Mouse (Mus musculus) midbrain, embryonic 11.5 days (tissue): ENCODE data around the gene Xrcc6. TPM values are rescaled to one million over a fixed set of nuclear protein-coding genes. Genes with fewer than 3 reads are reported as not detected.
"Not testable (repeated sequence)": the region's sequence is repeated elsewhere in the genome, so short reads cannot be mapped to it uniquely, and the experiment has no call there.

Experiments
- ATAC-seq: fragments of 200-750 bp; cut with Nextera tagmentation; 2 replicates; pipeline ENCODE4 v1.8.0; 2017; ENCODE audit warnings: moderate TSS enrichment, moderate library complexity; ENCODE audit not compliant: low FRiP score
- DNase-seq: peaks from one replicate; pipeline ENCODE4 v3.0.0; 2015; ENCODE audit warnings: low spot score; ENCODE audit errors: missing footprints
- H3K27ac ChIP-seq: fragments of 300-500 bp; sonication (generic); 2 replicates; pipeline ENCODE4 v1.5.1; 2014; ENCODE audit warnings: low read depth, low read length
- H3K27me3 ChIP-seq: fragments of 300-500 bp; sonication (generic); 2 replicates; pipeline ENCODE4 v1.6.1; 2014; ENCODE audit warnings: mild to moderate bottlenecking, low read length, moderate library complexity, mixed read lengths; ENCODE audit not compliant: control insufficient read depth, insufficient read depth
- H3K36me3 ChIP-seq: fragments of 300-500 bp; sonication (generic); 2 replicates; pipeline ENCODE4 v1.6.1; 2014; ENCODE audit warnings: mild to moderate bottlenecking, low read length, moderate library complexity, mixed read lengths; ENCODE audit not compliant: control insufficient read depth, insufficient read depth
- H3K4me1 ChIP-seq: fragments of 300-500 bp; sonication (generic); 2 replicates; pipeline ENCODE4 v1.6.1; 2014; ENCODE audit warnings: low read length; ENCODE audit not compliant: control insufficient read depth, insufficient read depth
- H3K4me2 ChIP-seq: fragments of 300-500 bp; sonication (generic); 2 replicates; pipeline ENCODE4 v1.6.1; 2014; ENCODE audit warnings: mild to moderate bottlenecking, moderate library complexity
- H3K4me3 ChIP-seq: fragments of 300-500 bp; sonication (generic); 2 replicates; pipeline ENCODE4 v1.5.1; 2014; ENCODE audit warnings: low read depth, low read length
- H3K9ac ChIP-seq: fragments of 300-500 bp; sonication (generic); 2 replicates; pipeline ENCODE4 v1.6.1; 2014; ENCODE audit warnings: low read length
- H3K9me3 ChIP-seq: fragments of 300-500 bp; sonication (generic); 2 replicates; pipeline ENCODE4 v1.6.1; 2016; ENCODE audit warnings: low read length; ENCODE audit not compliant: control insufficient read depth
- WGBS: fragments of 180-500 bp; shearing (Covaris S2); extraction: QIAGEN DNeasy Blood & Tissue Kit; methylation state at CpG from one replicate; pipeline ENCODE4 v1.1.7; 2014; 5-methylcytosine and 5-hydroxymethylcytosine counted together
- polyA plus RNA-seq: library from polyadenylated mRNA; unstranded; fragments of >200 nt; fragmentation: Nextera tagmentation; extraction: Ambion mirVana; gene quantifications from 2 replicates; pipeline ENCODE4 v1.2.1, GENCODE M21; 2014

The Xrcc6 gene
- polyA plus RNA-seq, 1 experiment from 2014 or later, result 58.4 TPM

DNA sequence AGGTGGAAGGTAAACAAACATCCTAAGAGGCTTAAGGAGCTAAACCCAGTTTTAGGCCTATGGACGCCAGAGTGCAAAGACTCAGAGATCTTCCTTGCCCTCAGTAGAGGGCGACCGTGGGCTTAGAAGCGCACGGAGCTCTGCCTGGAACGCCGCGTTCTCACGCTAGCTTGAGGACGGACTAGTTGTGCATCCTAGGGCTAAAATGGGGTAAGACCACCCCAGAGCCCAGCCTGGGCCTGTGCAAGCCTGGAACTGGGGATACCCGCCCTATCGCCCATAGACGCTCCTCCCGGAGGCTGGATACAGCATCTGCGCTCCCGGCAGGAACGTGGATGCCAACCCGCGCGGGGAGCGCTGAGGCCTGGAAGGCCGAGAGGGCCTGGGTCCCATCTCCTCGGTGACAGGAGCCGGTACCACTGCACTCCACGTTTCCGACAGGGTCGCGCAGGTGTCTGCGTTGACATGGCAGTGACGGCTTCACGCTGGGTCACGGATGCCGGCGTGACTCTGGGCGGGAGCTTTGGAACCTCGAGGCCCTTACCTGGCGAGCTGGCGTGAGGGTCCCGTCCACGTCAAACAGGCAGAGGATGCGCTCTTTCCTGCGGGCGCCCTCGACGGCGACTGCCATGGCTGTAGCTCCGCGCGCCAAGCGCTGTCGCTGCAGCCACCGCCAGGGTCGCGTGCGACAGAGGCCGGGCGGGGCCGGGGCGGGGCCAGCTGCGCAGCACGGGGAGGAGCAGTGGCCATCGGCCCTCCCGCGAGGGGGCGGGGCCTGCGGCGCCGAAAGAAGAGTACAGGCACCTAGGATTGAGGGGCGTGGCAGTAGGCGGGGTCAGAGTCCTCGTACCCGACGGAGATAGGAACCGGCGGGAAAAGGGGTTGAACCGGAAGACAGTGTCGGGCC, 27.2 kb upstream of the Xrcc6 start, which contains the start of gene Pmm1:
Gene Pmm1, minus strand, starts transcription at position 760 of the 907 bp plus-strand sequence.
- Histone ChIP-seq H3K9me3 (no peaks in the 10 kb centered on the region), H3K4me1 (peaks cover 2% of the 10 kb centered on the region), H3K27me3 (no peaks in the 10 kb centered on the region), H3K27ac (peak within 1 kb of the TSS; percentile 67), H3K9ac (peak within 1 kb of the TSS; percentile 70), H3K4me2 (peak within 1 kb of the TSS; percentile 100), H3K4me3 (peak within 1 kb of the TSS; percentile 57), H3K36me3 (no peaks in the 10 kb centered on the region)
- DNase-seq (peak; percentile 100), ATAC-seq (peak; percentile 97)
- WGBS, result under 1% methylated on average over 73 of the region's 77 CpGs

DNA sequence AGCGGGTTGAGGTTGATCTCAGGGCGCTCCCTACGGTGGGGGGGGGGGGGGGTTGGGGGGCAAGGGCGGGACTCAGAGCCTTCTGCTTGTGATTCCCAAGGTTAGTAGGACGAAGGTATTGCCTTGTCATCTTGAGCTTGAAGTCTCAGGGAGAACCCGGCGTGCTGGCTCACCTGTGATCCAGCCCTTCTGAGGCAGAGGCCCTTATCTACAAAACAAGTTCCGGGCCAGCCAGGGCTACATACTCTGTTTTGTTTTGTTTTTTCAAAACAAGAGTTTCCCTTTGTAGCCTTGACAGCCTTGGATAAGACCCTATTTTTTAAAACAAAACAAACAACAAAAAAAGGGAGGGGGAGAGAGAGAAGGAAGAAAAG, 26.6 kb upstream of the Xrcc6 start:
- peak overlapping the region; percentile 33; the same call in 1 of the 2 replicates for H3K9ac ChIP-seq
- no peak for DNase-seq
- ATAC-seq, result peak; percentile 53
- H3K27ac ChIP-seq, result no peak overlapping the region
- H3K4me1 ChIP-seq, result peaks cover 2% of the 10 kb centered on the region
- 3% methylated on average over 7 of the region's 8 CpGs for WGBS
- H3K9me3 ChIP-seq, result no peaks in the 10 kb centered on the region
- peak overlapping the region; percentile 57 for H3K4me3 ChIP-seq
- H3K27me3 ChIP-seq, result no peaks in the 10 kb centered on the region
- peak overlapping the region; percentile 100 for H3K4me2 ChIP-seq
- H3K36me3 ChIP-seq, result no peaks in the 10 kb centered on the region

DNA sequence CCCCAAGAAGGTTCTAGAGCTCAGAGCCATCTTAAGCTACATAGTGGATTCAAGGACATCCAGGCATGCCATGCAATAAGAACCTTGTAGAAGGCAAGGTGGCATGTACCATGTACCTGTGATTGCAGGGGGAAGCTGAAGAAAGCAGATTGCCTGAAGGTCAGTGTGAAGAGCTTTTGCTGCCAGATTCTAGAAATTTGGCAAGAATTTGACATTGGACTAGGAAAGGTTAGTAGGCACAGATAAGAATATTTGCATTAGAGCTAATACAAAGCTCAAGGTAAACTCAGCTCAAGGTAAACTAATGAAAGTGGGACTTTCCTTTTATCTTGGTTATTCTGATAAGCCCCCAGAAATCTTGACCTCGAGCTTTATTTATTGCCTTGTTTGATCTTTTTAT, 23.4 kb upstream of the Xrcc6 start:
- Histone ChIP-seq H3K9me3 (no peaks in the 10 kb centered on the region), H3K36me3 (no peaks in the 10 kb centered on the region), H3K4me1 (peaks cover 2% of the 10 kb centered on the region), H3K4me2 (no peak overlapping the region), H3K27ac (no peak overlapping the region), H3K27me3 (no peaks in the 10 kb centered on the region), H3K9ac (no peak overlapping the region), H3K4me3 (no peak overlapping the region)
- ATAC-seq, result no peak
- no peak for DNase-seq
- 73% methylated on average over 1 of the region's 1 CpGs for WGBS

DNA sequence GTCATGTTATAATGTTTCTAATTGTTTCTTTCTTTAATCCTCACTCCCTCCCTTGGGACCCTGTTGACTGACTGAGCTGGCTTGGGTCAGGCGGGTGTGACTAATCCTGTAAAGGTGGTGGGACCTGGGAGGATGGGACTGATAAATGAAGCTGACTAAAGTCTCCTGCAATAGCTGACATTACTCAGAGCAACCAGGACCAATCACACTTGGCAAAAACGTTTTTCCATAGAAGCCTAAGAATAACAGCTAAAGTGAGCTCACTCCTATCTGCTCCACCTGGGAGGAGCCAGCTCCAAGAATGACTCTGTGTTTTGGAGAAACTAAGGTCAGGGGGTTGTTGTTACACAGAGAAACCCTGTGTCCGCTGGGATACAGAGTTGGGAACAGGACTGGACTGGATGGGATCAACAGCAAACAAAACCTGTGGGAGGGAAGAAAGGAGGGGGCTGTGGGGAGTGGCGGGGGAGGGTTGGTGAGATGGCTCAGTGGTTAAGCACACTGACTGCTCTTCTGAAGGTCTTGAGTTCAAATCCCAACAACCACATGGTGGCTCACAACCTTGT, 22.6 kb upstream of the Xrcc6 start:
- Histone ChIP-seq H3K36me3 (no peaks in the 10 kb centered on the region), H3K9me3 (no peaks in the 10 kb centered on the region), H3K4me2 (no peak overlapping the region), H3K27me3 (no peaks in the 10 kb centered on the region), H3K4me1 (peaks cover 2% of the 10 kb centered on the region; the same call in 1 of the 2 replicates), H3K27ac (no peak overlapping the region), H3K4me3 (no peak overlapping the region), H3K9ac (no peak overlapping the region)
- DNase-seq (peak; percentile 44), ATAC-seq (no peak)
- WGBS, result 43% methylated on average over 4 of the region's 4 CpGs

DNA sequence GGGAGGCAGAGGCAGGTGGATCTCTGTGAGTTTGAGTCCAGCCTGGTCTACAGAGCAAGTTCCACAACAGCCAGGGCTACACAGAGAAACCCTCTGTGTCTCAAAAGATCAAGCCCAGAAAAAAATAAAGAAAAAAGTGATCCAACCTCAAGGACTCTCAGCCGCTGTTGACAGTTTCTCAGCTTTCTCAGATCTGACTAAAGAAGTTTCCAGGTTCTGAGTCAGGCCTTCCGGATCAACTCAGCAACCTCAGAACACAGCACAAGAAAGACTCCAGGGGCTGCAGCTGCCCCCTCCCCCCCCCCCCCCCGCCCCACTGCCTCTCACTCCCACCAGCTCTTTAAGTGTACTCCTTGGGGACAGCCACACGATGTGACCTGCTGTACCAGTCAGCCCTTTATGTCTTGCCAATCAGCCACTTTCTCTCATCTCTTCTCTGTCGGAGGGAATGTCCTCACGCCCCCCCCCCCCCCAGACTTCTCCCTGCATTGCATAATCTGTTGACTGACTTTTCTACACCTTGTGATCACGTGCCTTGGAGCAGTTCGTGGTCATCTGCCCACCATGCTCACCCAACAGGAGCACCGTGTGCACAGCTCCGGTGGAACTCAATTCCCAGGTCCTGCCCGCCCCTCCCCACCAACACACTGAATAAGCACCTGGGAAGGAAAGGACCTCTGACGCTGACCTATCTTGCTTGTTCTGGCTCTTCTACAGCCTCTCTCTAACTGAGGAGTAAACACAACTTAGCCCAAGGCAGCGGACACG, 21.4 kb upstream of the Xrcc6 start:
- DNase-seq (peak; percentile 21), ATAC-seq (no peak)
- Histone ChIP-seq H3K36me3 (no peaks in the 10 kb centered on the region), H3K9ac (no peak overlapping the region), H3K4me2 (no peak overlapping the region), H3K4me3 (no peak overlapping the region), H3K27me3 (no peaks in the 10 kb centered on the region), H3K4me1 (no peaks in the 10 kb centered on the region), H3K27ac (no peak overlapping the region), H3K9me3 (no peaks in the 10 kb centered on the region)
- WGBS, result 91% methylated on average over 12 of the region's 14 CpGs

DNA sequence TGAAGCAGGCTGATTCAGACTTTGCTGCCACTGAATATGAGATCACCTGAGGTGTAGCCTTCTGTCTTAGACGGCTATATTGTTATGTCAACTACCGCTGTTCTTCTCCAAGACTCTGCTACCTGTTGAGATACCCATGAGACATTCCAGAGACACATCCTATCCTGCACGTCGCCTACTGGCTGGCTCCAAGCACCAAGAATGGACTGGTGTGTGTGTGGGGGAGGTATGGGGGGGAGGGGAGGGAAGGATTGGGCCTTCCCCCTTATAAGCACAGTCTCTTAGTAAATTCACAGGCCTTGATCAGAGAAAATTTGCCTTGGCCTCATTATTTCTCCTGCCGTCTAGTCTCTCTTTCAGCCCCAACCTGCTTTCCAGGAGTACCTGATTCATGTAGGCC, 19.8 kb upstream of the Xrcc6 start:
- 89% methylated on average over 5 of the region's 5 CpGs for WGBS
- ATAC-seq (no peak), DNase-seq (no peak)
- no peak overlapping the region for H3K4me2 ChIP-seq
- no peaks in the 10 kb centered on the region for H3K9me3 ChIP-seq
- no peak overlapping the region for H3K27ac ChIP-seq
- H3K4me1 ChIP-seq, result no peaks in the 10 kb centered on the region
- no peak overlapping the region for H3K4me3 ChIP-seq
- H3K36me3 ChIP-seq, result no peaks in the 10 kb centered on the region
- H3K9ac ChIP-seq, result no peak overlapping the region
- H3K27me3 ChIP-seq, result no peaks in the 10 kb centered on the region

DNA sequence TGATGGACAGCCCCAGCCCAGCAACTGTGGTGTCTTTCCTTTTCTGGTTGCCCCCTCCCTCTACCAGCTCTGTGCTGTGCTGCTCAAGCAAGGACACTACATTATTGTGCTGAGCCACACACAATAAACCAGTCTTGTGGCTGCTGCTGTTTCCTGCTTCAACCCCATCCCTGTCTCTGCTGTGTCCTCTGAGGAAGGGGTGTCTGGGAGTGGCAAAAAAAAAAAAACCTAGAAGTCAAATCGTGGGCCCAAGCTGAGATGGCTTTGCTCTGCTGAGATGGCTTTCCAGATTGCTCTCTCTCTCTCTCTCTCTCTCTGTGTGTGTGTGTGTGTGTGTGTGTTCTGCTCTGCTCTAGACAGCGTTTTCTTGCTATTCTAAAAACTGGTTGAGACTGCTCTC, 19.2 kb upstream of the Xrcc6 start:
- Histone ChIP-seq H3K4me3 (no peak overlapping the region), H3K4me1 (no peaks in the 10 kb centered on the region), H3K4me2 (no peak overlapping the region), H3K9ac (no peak overlapping the region), H3K27ac (no peak overlapping the region), H3K27me3 (no peaks in the 10 kb centered on the region), H3K9me3 (no peaks in the 10 kb centered on the region), H3K36me3 (no peaks in the 10 kb centered on the region)
- ATAC-seq (no peak), DNase-seq (no peak)
- WGBS, result 83% methylated on average over 2 of the region's 2 CpGs

DNA sequence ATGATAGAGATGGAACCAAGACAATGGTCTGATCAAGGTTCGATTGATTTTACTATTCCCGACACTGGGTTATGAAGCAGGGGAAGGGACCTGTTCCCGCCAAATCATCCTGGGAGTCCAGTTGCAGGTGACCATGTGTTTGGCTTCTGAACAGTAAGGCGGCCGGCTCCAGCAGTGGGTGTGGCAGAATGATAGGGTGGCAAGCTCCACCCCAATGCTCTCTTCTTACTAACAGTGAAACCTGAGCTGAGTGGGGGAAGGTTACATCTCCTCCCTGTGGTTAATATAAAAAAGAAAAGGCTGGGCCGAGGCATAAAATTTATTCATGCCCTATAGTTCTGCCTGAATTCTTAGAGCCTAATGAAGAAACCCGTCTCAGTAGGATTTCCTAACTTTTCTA, 18.5 kb upstream of the Xrcc6 start:
- Histone ChIP-seq H3K4me3 (no peak overlapping the region), H3K36me3 (no peaks in the 10 kb centered on the region), H3K4me2 (no peak overlapping the region), H3K27me3 (no peaks in the 10 kb centered on the region), H3K4me1 (no peaks in the 10 kb centered on the region), H3K27ac (no peak overlapping the region), H3K9me3 (no peaks in the 10 kb centered on the region), H3K9ac (no peak overlapping the region)
- no peak for ATAC-seq
- 85% methylated on average over 7 of the region's 7 CpGs for WGBS
- DNase-seq, result no peak

DNA sequence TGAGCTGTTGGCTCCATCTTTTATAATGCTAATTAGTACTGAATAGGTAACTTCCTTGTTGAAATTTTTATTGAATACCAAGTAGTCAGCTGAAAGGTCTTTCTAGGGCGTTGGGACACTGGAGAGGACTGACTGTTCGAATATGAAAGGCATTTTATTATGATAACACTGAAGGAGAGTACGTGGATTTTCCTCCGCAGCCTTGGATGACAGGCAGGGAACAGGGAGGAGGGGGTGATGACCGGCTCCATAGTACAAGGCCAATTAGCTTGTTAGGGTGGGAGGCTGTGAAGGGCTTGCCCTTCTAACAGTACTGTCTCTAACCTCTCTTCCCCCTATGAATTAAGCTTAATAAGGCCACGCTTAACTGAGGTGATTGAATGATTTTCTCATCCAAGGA, 18.0 kb upstream of the Xrcc6 start:
- H3K4me2 ChIP-seq, ATAC-seq, H3K27me3 ChIP-seq, H3K9ac ChIP-seq, H3K27ac ChIP-seq, H3K36me3 ChIP-seq, H3K9me3 ChIP-seq, H3K4me1 ChIP-seq, H3K4me3 ChIP-seq, DNase-seq: not testable (repeated sequence)
- WGBS, result 77% methylated on average over 6 of the region's 6 CpGs
